Mouse (Mus musculus) spleen, adult 2 months (tissue): Measurements from ENCODE around the gene B4galnt4.
"Not testable (repeated sequence)": the region's sequence is repeated elsewhere in the genome, so short reads cannot be mapped to it uniquely, and the experiment has no call there.

Experiments
- CTCF ChIP-seq: fragments of 200-500 bp; IDR thresholded peaks from 2 replicates; pipeline ENCODE4 v1.5.1; 2011; ENCODE audit warnings: mild to moderate bottlenecking, inconsistent platforms; ENCODE audit not compliant: insufficient read depth, insufficient read length, insufficient replicate concordance; ENCODE audit errors: extremely low read depth
- POLR2A ChIP-seq: fragments of 200-500 bp; IDR thresholded peaks from 2 replicates; pipeline ENCODE4 v1.6.1; 2011; ENCODE audit warnings: low read depth, low read length, inconsistent platforms

DNA sequence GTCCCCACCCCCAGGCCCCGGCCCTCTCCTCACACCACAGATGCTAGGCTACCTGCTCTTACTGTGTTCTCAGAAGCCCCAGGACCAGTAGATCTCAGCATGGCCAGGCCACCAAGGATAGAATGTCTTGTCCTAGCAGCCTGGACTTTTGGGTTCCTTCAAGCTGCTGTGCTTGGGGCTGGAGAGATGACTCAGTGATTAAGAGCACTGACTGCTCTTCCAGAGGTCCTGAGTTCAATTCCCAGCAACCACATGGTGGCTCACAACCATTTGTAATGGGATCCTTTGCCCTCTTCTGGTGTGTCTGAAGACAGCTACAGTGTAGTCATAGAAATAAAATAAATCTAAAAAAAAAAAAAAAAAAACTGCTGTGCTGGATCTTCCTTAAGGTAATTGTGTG lies 43.1 kb upstream of the B4galnt4 start, which contains the start of gene Ifitm6:
- not testable (repeated sequence) for TF ChIP-seq CTCF, POLR2A
